In the genomic region with DNA sequence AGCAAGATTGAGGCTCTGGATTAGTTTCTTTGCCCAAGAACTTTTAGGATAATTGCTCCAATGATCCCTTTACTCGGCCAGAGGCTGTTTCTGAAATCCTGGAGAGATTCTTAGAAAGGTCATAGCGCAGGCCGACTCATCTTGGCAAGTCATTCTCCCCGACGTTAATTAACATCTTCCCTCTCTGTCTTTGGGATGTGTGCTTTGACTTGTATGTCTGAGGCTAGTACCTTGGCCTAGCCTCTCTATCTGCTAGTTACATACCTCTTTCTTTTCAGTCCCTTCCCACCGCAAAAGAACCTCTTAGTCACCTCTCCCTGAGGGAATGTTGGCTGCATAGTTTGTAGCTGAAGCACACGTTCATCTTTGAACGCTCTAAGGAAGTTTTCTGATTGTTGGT, we compare ENCODE assay signal across 32 mouse cellular contexts. TPM values are rescaled to one million over a fixed set of nuclear protein-coding genes. Genes with fewer than 3 reads are reported as not detected.
DNase-seq lines count a peak whose midpoint lies in the region; ATAC-seq lines count a peak whose summit lies in the region.
"Had no signal": no experiment of that assay in that cellular context is flagged by ENCODE, and none has a peak within 500 bp of the region (broad histone marks: within the 10 kb centered on the region; RNA-seq: fewer than 3 reads in every experiment).

No protein-coding gene starts in this region.

- ATAC-seq in liver, embryonic 11.5 days (replicated peaks; ENCODE audit: low FRiP score) = no peak
- ATAC-seq: forebrain, embryonic 16.5 days; intestine, postnatal 0 days; midbrain, embryonic 15.5 days had no signal

- no peak overlapping the region for H3K27ac ChIP-seq in liver, embryonic 11.5 days (ENCODE audit: low read depth, low read length)
- H3K27ac ChIP-seq: heart, adult 2 months; hindbrain, embryonic 14.5 days; limb, embryonic 10.5 days; limb, embryonic 15.5 days; liver, embryonic 14.5 days; macrophage; midbrain, embryonic 15.5 days had no signal

- intact Hi-C loops in heart, postnatal 14 days (cut with DNase I) = no loop called here

- DNase-seq in heart, adult 11 months = peak; percentile 79
- DNase-seq in heart, postnatal 14 days = no peak
- peak; percentile 62 for DNase-seq in 3134 (ENCODE audit: extremely low read depth, insufficient read length, low spot score)
- peak; percentile 52 for DNase-seq in Muller cell, postnatal 12 days (ENCODE audit: inconsistent ontology term)
- DNase-seq in gonadal fat pad, adult 2 months (ENCODE audit: low read depth) = peak; percentile 71
- DNase-seq in liver, embryonic 11.5 days (ENCODE audit: low spot score) = no peak
- no peak for DNase-seq in cerebellum, adult 9-11 months
- DNase-seq: adrenal gland, postnatal 14 days; B cell, adult 2 months; cerebellum, adult 18-20 months; cerebellum, postnatal 14 days; gastrocnemius, postnatal 14 days; heart, adult 2 months; kidney, postnatal 10 days; layer of hippocampus, adult 9-11 months; lung, adult 2 months; lung, postnatal 10 days; right cerebral cortex, postnatal 25 days; thymus, postnatal 25 days had no signal

- H3K4me2 ChIP-seq in liver, embryonic 11.5 days = no peak overlapping the region
- H3K4me2 ChIP-seq: heart, embryonic 12.5 days; hindbrain, embryonic 14.5 days; limb, embryonic 15.5 days; midbrain, embryonic 15.5 days had no signal

- H3K4me3 ChIP-seq in liver, embryonic 11.5 days (ENCODE audit: low read depth, low read length) = no peak overlapping the region
- H3K4me3 ChIP-seq: heart, adult 2 months; heart, embryonic 12.5 days; limb, embryonic 10.5 days; limb, embryonic 15.5 days; midbrain, embryonic 15.5 days had no signal

- H3K36me3 ChIP-seq in liver, embryonic 11.5 days (ENCODE audit: control insufficient read depth, insufficient read depth, low read length) = no peaks in the 10 kb centered on the region
- H3K36me3 ChIP-seq: limb, embryonic 15.5 days; midbrain, embryonic 15.5 days had no signal

- 85% methylated on average over 8 of the region's 8 CpGs for WGBS in liver, embryonic 11.5 days

- no peak overlapping the region for H3K9ac ChIP-seq in liver, embryonic 11.5 days (ENCODE audit: low read depth, low read length)
- H3K9ac ChIP-seq: heart, embryonic 12.5 days; hindbrain, embryonic 14.5 days; limb, embryonic 15.5 days; liver, embryonic 14.5 days; midbrain, embryonic 15.5 days had no signal

- H3K9me3 ChIP-seq in liver, embryonic 11.5 days (ENCODE audit: control insufficient read depth, low read length) = no peaks in the 10 kb centered on the region
- H3K9me3 ChIP-seq: heart, embryonic 12.5 days; limb, embryonic 10.5 days; limb, embryonic 15.5 days; midbrain, embryonic 15.5 days had no signal

- H3K4me1 ChIP-seq in liver, embryonic 11.5 days (replicated peaks; ENCODE audit: control insufficient read depth, insufficient read depth, low read length) = no peaks in the 10 kb centered on the region; the same call in 1 of the 2 replicates

- H3K27me3 ChIP-seq in liver, embryonic 11.5 days (replicated peaks; ENCODE audit: control insufficient read depth, insufficient read depth, low read length) = no peaks in the 10 kb centered on the region
- H3K27me3 ChIP-seq: CH12.LX; heart, embryonic 12.5 days; limb, embryonic 15.5 days; midbrain, embryonic 15.5 days had no signal

RNA-seq across cellular contexts. Expression of gene Sept11, which starts 10.4 kb away (rescaled TPM):
- total RNA-seq in heart, postnatal 14 days (2021) = 10 to 100 TPM; 48.7 to 54.9 TPM
- polyA plus RNA-seq in gonadal fat pad, adult 2 months (2012; rRNA removed) = 18.1 and 18.4 TPM in 2 replicates
- 89.0 and 95.1 TPM in 2 replicates for polyA plus RNA-seq in liver, embryonic 11.5 days (2014; fragmentation: Nextera tagmentation; extraction: Ambion mirVana)

RNA-seq across cellular contexts. Expression of gene Sowahb, which starts 58.8 kb away (rescaled TPM):
- total RNA-seq in heart, postnatal 14 days (2021) = not detected
- 0.75 and 0.80 TPM in 2 replicates for polyA plus RNA-seq in gonadal fat pad, adult 2 months (2012; rRNA removed)
- polyA plus RNA-seq in liver, embryonic 11.5 days (2014; fragmentation: Nextera tagmentation; extraction: Ambion mirVana) = 0.44 and 0.51 TPM in 2 replicates
- total RNA-seq: CH12.LX; gastrocnemius, postnatal 14 days; hematopoietic stem cell, adult 5-6 weeks; megakaryocyte-erythroid progenitor cell, adult 5-6 weeks had no signal
- polyA plus RNA-seq: forebrain, embryonic 16.5 days; heart, postnatal 0 days; hindbrain, embryonic 14.5 days; macrophage had no signal

Comparison
In these comparisons a context has a peak if more than half of its experiments do, and no peak if none do; other contexts are left out.
1. DNase-seq: peak in heart, adult 11 months (single experiment), 3134 (single experiment), Muller cell, postnatal 12 days (single experiment) and gonadal fat pad, adult 2 months (single experiment); none in heart, postnatal 14 days (0 of 2), liver, embryonic 11.5 days (single experiment) and cerebellum, adult 9-11 months (single experiment).